Mouse (Mus musculus) hindbrain, embryonic 13.5 days (tissue): ENCODE data around the gene Ptch1. TPM values are rescaled to one million over a fixed set of nuclear protein-coding genes. Genes with fewer than 3 reads are reported as not detected.
A peak's percentile ranks its signal among the peaks of the same experiment; 100 is the strongest.

Source experiments
- ATAC-seq: fragments of 200-750 bp; cut with Nextera tagmentation; 2 replicates; pipeline ENCODE4 v1.8.0; 2017; ENCODE audit warnings: moderate TSS enrichment; ENCODE audit not compliant: low FRiP score
- H3K27ac ChIP-seq: fragments of 300-500 bp; sonication (generic); 2 replicates; pipeline ENCODE4 v1.5.1; 2015; ENCODE audit warnings: inconsistent platforms, mild to moderate bottlenecking, moderate library complexity
- H3K27me3 ChIP-seq: fragments of 300-500 bp; sonication (generic); 2 replicates; pipeline ENCODE4 v1.6.1; 2015; ENCODE audit warnings: mild to moderate bottlenecking, inconsistent platforms
- H3K36me3 ChIP-seq: fragments of 300-500 bp; sonication (generic); 2 replicates; pipeline ENCODE4 v1.6.1; 2015; ENCODE audit warnings: mild to moderate bottlenecking, inconsistent platforms
- H3K4me1 ChIP-seq: fragments of 300-500 bp; sonication (generic); replicated peaks from 2 replicates; pipeline ENCODE4 v1.6.1; 2015; ENCODE audit warnings: inconsistent platforms
- H3K4me2 ChIP-seq: fragments of 300-500 bp; sonication (generic); 2 replicates; pipeline ENCODE4 v1.6.1; 2015; ENCODE audit warnings: inconsistent platforms, mild to moderate bottlenecking, moderate library complexity
- H3K4me3 ChIP-seq: fragments of 300-500 bp; sonication (generic); 2 replicates; pipeline ENCODE4 v1.5.1; 2015; ENCODE audit warnings: mild to moderate bottlenecking, inconsistent platforms
- H3K9ac ChIP-seq: fragments of 300-500 bp; sonication (generic); 2 replicates; pipeline ENCODE4 v1.6.1; 2015; ENCODE audit warnings: mild to moderate bottlenecking, inconsistent platforms
- H3K9me3 ChIP-seq: fragments of 300-500 bp; sonication (generic); 2 replicates; pipeline ENCODE4 v1.6.1; 2016; ENCODE audit warnings: inconsistent platforms
- WGBS: fragments of 180-500 bp; shearing (Covaris S2); methylation state at CpG from one replicate; pipeline ENCODE4 v1.1.7; 2015; 5-methylcytosine and 5-hydroxymethylcytosine counted together
- polyA plus RNA-seq: library from polyadenylated mRNA; unstranded; fragments of >200 nt; fragmentation: Nextera tagmentation; extraction: Ambion mirVana; gene quantifications from 2 replicates; pipeline ENCODE4 v1.2.1, GENCODE M21; 2015

The Ptch1 gene
- polyA plus RNA-seq, 1 experiment from 2014 or later = 18.0 TPM

DNA sequence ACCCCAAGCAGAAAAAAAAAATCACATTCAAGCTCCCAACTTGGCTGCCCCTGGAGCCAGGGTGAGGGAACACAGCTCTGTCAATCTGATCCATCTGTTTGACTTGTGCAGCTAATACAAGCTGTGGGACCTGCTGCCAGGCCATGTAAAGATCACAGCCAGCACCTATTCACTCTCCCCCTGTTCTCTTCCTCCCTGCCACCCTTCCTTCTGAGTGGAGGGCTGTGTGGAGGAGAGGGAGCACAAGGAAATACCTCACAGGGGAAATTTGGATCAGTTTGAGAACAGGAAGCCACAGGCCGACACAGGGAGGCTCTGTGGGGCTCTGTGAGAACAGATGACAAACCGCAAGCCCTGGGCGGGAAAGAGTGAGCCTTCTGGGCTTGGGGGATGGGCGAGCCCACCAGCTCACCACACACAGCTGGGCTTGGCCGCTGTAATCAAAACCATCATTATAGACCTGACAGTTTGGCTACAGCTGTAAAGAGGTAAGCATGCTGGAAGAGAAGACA lies 45.2 kb downstream of the Ptch1 start:
- no peaks in the 10 kb centered on the region for H3K9me3 ChIP-seq
- H3K27ac ChIP-seq = peak overlapping the region; percentile 72
- ATAC-seq = peak; percentile 62
- no peak overlapping the region for H3K4me2 ChIP-seq
- H3K36me3 ChIP-seq = peaks cover 64% of the 10 kb centered on the region
- no peaks in the 10 kb centered on the region for H3K27me3 ChIP-seq
- H3K9ac ChIP-seq = peak overlapping the region; percentile 43
- no peak overlapping the region for H3K4me3 ChIP-seq
- peaks cover 63% of the 10 kb centered on the region for H3K4me1 ChIP-seq
- 1% methylated on average over 5 of the region's 5 CpGs for WGBS

GRCm38 (mm10) chr13:63525571-63526197 lies 47.7 kb downstream of the Ptch1 start:
- Histone ChIP-seq H3K4me2 (no peak overlapping the region), H3K9me3 (no peaks in the 10 kb centered on the region), H3K27me3 (no peaks in the 10 kb centered on the region), H3K4me3 (no peak overlapping the region), H3K36me3 (peaks cover 60% of the 10 kb centered on the region), H3K4me1 (peaks cover 58% of the 10 kb centered on the region), H3K27ac (peak overlapping the region; percentile 55; the same call in 1 of the 2 replicates), H3K9ac (no peak overlapping the region)
- 46% methylated on average over 11 of the region's 11 CpGs for WGBS
- 0 out of 2 replicates have a peak, but pooled peaks have one; percentile 22 for ATAC-seq

GRCm38 (mm10) chr13:63524608-63525570 lies 48.5 kb downstream of the Ptch1 start:
- H3K9me3 ChIP-seq = no peaks in the 10 kb centered on the region
- no peak overlapping the region for H3K4me3 ChIP-seq
- no peaks in the 10 kb centered on the region for H3K27me3 ChIP-seq
- peaks cover 52% of the 10 kb centered on the region for H3K4me1 ChIP-seq
- no peak overlapping the region for H3K9ac ChIP-seq
- peaks cover 62% of the 10 kb centered on the region for H3K36me3 ChIP-seq
- 48% methylated on average over 25 of the region's 25 CpGs for WGBS
- no peak overlapping the region for H3K4me2 ChIP-seq
- no peak for ATAC-seq
- peak overlapping the region; percentile 55 for H3K27ac ChIP-seq

DNA sequence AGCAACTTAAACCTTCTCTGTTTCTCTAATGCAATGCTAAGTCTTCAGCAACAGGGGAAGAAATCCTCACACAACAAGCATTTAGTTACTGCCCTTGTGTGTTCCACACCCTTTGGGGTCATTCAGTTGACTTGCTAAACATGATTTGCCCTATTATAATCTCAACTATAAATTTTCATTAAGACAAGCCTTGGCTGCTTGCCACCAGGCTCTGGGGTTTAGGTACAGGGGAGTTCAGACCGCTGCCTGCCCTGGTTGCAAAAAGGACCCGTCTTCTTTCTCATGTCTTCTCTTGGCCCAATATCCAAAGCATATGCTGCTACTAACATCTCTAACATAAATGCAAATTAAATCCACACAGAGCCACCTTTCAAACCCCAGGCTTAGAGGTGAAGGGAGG lies 49.3 kb downstream of the Ptch1 start:
- Histone ChIP-seq H3K27me3 (no peaks in the 10 kb centered on the region), H3K4me2 (no peak overlapping the region), H3K9me3 (no peaks in the 10 kb centered on the region), H3K27ac (no peak overlapping the region; the same call in 1 of the 2 replicates), H3K4me1 (peaks cover 47% of the 10 kb centered on the region), H3K36me3 (peaks cover 65% of the 10 kb centered on the region), H3K9ac (no peak overlapping the region), H3K4me3 (no peak overlapping the region)
- ATAC-seq = no peak
- 43% methylated on average over 2 of the region's 2 CpGs for WGBS

DNA sequence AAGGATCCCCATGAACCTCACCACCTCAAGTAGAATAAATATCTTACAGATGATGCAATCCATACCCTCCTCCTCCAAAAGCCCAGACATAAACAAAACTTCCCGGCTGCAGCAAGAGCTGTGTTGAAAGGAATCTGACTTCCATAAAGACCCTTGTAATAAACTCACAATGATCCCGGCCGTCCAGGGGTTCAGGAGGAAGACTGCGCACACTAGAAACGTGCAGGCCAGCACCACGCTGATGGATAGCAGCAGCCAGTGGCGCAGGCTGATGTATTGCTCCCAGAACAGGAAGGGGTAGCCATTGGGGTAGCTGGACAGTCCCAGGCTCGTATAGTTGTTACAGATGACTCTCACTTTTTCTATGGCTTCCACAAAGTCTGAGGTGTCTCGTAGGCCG lies 50.6 kb downstream of the Ptch1 start:
- no peak overlapping the region for H3K27ac ChIP-seq
- WGBS = 73% methylated on average over 10 of the region's 10 CpGs
- no peak for ATAC-seq

GRCm38 (mm10) chr13:63520110-63520509 lies 53.3 kb downstream of the Ptch1 start:
- Histone ChIP-seq H3K4me1 (peaks cover 17% of the 10 kb centered on the region), H3K27me3 (no peaks in the 10 kb centered on the region), H3K9me3 (no peaks in the 10 kb centered on the region), H3K9ac (no peak overlapping the region), H3K4me3 (no peak overlapping the region), H3K36me3 (peaks cover 85% of the 10 kb centered on the region), H3K27ac (no peak overlapping the region), H3K4me2 (no peak overlapping the region)
- no peak for ATAC-seq
- 88% methylated on average over 6 of the region's 6 CpGs for WGBS

More for the DNA sequence above, 50.6 kb downstream of the Ptch1 start:
- Histone ChIP-seq H3K9ac (no peak overlapping the region), H3K27me3 (no peaks in the 10 kb centered on the region), H3K9me3 (no peaks in the 10 kb centered on the region), H3K4me3 (no peak overlapping the region), H3K4me2 (no peak overlapping the region), H3K36me3 (peaks cover 77% of the 10 kb centered on the region), H3K4me1 (peaks cover 34% of the 10 kb centered on the region)

- Histone ChIP-seq H3K4me2 (no peak overlapping the region), H3K4me1 (peaks cover 32% of the 10 kb centered on the region), H3K9ac (no peak overlapping the region), H3K9me3 (no peaks in the 10 kb centered on the region), H3K4me3 (no peak overlapping the region), H3K36me3 (peaks cover 91% of the 10 kb centered on the region), H3K27ac (no peak overlapping the region), H3K27me3 (no peaks in the 10 kb centered on the region)
- no peak for ATAC-seq
- WGBS = 68% methylated on average over 2 of the region's 2 CpGs
Observed at GRCm38 (mm10) chr13:63516535-63516934, 56.9 kb downstream of the Ptch1 start.

- WGBS = 60% methylated on average over 5 of the region's 5 CpGs
- Histone ChIP-seq H3K27me3 (no peaks in the 10 kb centered on the region), H3K9me3 (no peaks in the 10 kb centered on the region), H3K9ac (no peak overlapping the region), H3K4me3 (no peak overlapping the region), H3K27ac (peak overlapping the region; percentile 31), H3K4me2 (no peak overlapping the region), H3K36me3 (peaks cover 95% of the 10 kb centered on the region), H3K4me1 (peaks cover 32% of the 10 kb centered on the region)
- no peak for ATAC-seq
Observed at GRCm38 (mm10) chr13:63515542-63515941, 57.9 kb downstream of the Ptch1 start.

DNA sequence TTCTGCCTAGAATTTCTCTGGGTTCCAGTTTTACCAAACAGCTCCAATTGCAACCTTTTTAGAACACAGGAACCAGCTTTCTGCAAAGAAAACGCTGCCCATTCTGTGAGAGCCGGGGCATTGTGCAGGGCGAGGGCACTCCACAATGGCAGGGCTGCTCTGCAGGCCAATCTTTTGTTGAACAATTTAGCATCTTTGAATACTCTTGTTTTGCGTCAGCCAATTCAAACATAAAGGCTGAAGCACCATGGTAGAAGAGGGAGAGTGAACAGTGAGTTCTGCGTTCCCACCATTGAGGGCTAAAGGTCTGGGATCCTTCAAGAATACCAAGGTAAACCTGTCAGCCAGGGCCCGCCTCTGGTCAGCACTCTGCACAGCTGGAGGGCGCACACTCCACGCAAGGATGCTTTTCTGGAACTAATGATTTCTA lies 58.5 kb downstream of the Ptch1 start:
- Histone ChIP-seq H3K27me3 (no peaks in the 10 kb centered on the region), H3K9me3 (no peaks in the 10 kb centered on the region), H3K4me3 (no peak overlapping the region), H3K4me2 (no peak overlapping the region), H3K36me3 (peaks cover 95% of the 10 kb centered on the region), H3K4me1 (peaks cover 32% of the 10 kb centered on the region), H3K27ac (peak overlapping the region; percentile 31), H3K9ac (peak overlapping the region; percentile 19; the same call in 1 of the 2 replicates)
- ATAC-seq = 0 out of 2 replicates have a peak, but pooled peaks have one; percentile 17
- 14% methylated on average over 8 of the region's 8 CpGs for WGBS

DNA sequence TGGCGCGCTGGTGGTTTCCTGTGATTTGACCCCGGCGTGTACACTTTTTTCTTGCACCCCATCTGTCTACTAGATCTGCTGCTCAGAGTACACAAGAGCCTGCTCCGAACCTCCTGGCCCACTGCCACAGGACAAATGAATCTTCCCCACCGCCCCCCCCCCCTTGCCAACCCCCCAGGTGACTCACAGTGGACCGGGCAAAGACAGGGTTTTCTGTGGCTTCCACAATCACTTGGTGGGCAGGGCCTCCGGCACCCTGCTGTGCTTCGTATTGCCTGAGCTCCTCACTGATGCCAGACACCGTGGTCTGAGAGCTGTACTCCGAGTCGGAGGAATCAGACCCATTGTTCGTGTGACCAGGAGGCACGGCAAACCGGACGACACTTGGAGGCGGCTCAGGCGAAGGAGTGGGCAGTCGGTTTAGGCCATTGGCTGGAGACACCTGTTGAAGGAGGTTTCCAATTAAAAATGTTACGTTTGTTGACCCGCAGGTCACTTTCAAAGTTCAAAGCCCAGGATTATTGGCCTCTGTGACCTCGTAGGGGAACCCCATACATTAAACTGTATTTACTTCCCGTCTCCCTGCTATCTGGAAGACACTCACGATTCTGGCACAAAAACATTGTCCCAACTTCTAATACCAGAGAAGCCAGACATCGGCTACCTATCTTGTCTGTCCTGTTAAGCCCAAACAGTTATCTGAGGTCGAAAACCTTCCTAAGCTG lies 59.9 kb downstream of the Ptch1 start:
- H3K9me3 ChIP-seq = no peaks in the 10 kb centered on the region
- no peaks in the 10 kb centered on the region for H3K27me3 ChIP-seq
- no peak overlapping the region for H3K4me2 ChIP-seq
- no peak overlapping the region for H3K9ac ChIP-seq
- H3K27ac ChIP-seq = peak overlapping the region; percentile 40
- ATAC-seq = 0 out of 2 replicates have a peak, but pooled peaks have one; percentile 21
- WGBS = 46% methylated on average over 26 of the region's 26 CpGs
- H3K4me3 ChIP-seq = no peak overlapping the region
- H3K4me1 ChIP-seq = peaks cover 32% of the 10 kb centered on the region
- peaks cover 92% of the 10 kb centered on the region for H3K36me3 ChIP-seq

- Histone ChIP-seq H3K9me3 (no peaks in the 10 kb centered on the region), H3K27me3 (no peaks in the 10 kb centered on the region), H3K36me3 (peaks cover 90% of the 10 kb centered on the region), H3K4me1 (peaks cover 32% of the 10 kb centered on the region), H3K9ac (no peak overlapping the region), H3K4me3 (no peak overlapping the region), H3K27ac (no peak overlapping the region), H3K4me2 (no peak overlapping the region)
- ATAC-seq = no peak
- WGBS = 25% methylated on average over 6 of the region's 6 CpGs
Observed at GRCm38 (mm10) chr13:63512411-63512810, 61.0 kb downstream of the Ptch1 start.

DNA sequence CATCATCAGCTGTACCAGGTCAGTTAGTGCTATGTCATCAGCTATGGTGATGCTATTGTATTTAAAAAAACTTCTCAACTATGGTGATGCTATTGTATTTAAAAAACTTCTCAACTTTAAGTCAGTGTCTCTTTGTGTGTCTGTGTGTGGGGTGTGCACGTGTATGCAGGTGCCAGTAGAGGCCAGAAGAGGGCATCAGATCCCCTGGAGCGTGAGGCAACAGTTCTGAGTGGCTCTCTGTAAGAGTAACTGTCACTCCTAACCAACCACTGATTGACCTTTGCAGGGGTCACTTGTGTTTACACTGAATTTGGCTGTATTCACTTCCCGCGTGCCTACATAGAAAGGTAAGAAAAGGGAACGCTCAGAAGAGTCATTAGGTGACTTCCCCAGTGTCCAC lies 65.6 kb downstream of the Ptch1 start:
- H3K27ac ChIP-seq = no peak overlapping the region
- peaks cover 49% of the 10 kb centered on the region for H3K36me3 ChIP-seq
- H3K9ac ChIP-seq = no peak overlapping the region
- H3K4me1 ChIP-seq = no peaks in the 10 kb centered on the region
- H3K27me3 ChIP-seq = no peaks in the 10 kb centered on the region
- no peak overlapping the region for H3K4me3 ChIP-seq
- no peak overlapping the region for H3K4me2 ChIP-seq
- 85% methylated on average over 5 of the region's 5 CpGs for WGBS
- no peak for ATAC-seq
- H3K9me3 ChIP-seq = no peaks in the 10 kb centered on the region
